Mouse (Mus musculus): ENCODE data around the gene Gm4922. TPM values are rescaled to one million over a fixed set of nuclear protein-coding genes. Genes with fewer than 3 reads are reported as not detected.

Gm4922 gene
- polyA plus RNA-seq, 1 experiment from 2014 or later, result 0.50 TPM

GRCm38 (mm10) chr10:18777546-18777945 is 9.0 kb downstream of the Gm4922 start:
- Histone ChIP-seq H3K9ac (replicated peaks) (no peak overlapping the region), H3K27me3 (replicated peaks) (no peaks in the 10 kb centered on the region), H3K27ac (replicated peaks) (no peak overlapping the region), H3K4me2 (no peak overlapping the region), H3K4me1 (no peaks in the 10 kb centered on the region), H3K9me3 (replicated peaks) (no peaks in the 10 kb centered on the region), H3K4me3 (replicated peaks) (no peak overlapping the region), H3K36me3 (no peaks in the 10 kb centered on the region)
- 23% methylated on average over 3 of the region's 3 CpGs for WGBS
- no peak for ATAC-seq (ENCODE audit: low FRiP score)

- Histone ChIP-seq H3K27ac (replicated peaks) (no peak overlapping the region), H3K4me3 (replicated peaks) (no peak overlapping the region), H3K9me3 (replicated peaks) (no peaks in the 10 kb centered on the region), H3K4me1 (no peaks in the 10 kb centered on the region), H3K4me2 (no peak overlapping the region), H3K27me3 (replicated peaks) (no peaks in the 10 kb centered on the region), H3K36me3 (no peaks in the 10 kb centered on the region), H3K9ac (replicated peaks) (no peak overlapping the region)
- no peak; the same call in 1 of the 2 replicates for ATAC-seq (ENCODE audit: low FRiP score)
- 62% methylated on average over 4 of the region's 4 CpGs for WGBS
Measured at GRCm38 (mm10) chr10:18772537-18773179, 13.9 kb downstream of the Gm4922 start.

- Histone ChIP-seq H3K9me3 (replicated peaks) (no peaks in the 10 kb centered on the region), H3K4me3 (replicated peaks) (no peak overlapping the region), H3K27ac (replicated peaks) (no peak overlapping the region), H3K36me3 (no peaks in the 10 kb centered on the region), H3K27me3 (replicated peaks) (no peaks in the 10 kb centered on the region), H3K4me1 (no peaks in the 10 kb centered on the region), H3K9ac (replicated peaks) (no peak overlapping the region), H3K4me2 (no peak overlapping the region)
- 53% methylated on average over 5 of the region's 5 CpGs for WGBS
- no peak for ATAC-seq (ENCODE audit: low FRiP score)
Measured at GRCm38 (mm10) chr10:18769909-18770308, 16.7 kb downstream of the Gm4922 start.

GRCm38 (mm10) chr10:18760241-18760640 is 26.4 kb downstream of the Gm4922 start:
- no peaks in the 10 kb centered on the region for H3K27me3 ChIP-seq (replicated peaks)
- ATAC-seq (ENCODE audit: low FRiP score), result no peak
- no peak overlapping the region for H3K4me3 ChIP-seq (replicated peaks)
- WGBS, result 51% methylated on average over 2 of the region's 2 CpGs
- no peak overlapping the region for H3K4me2 ChIP-seq
- H3K9ac ChIP-seq (replicated peaks), result no peak overlapping the region
- H3K9me3 ChIP-seq (replicated peaks), result no peaks in the 10 kb centered on the region
- no peaks in the 10 kb centered on the region for H3K4me1 ChIP-seq
- no peak overlapping the region for H3K27ac ChIP-seq (replicated peaks)
- no peaks in the 10 kb centered on the region for H3K36me3 ChIP-seq

GRCm38 (mm10) chr10:18750057-18750456 is 36.5 kb downstream of the Gm4922 start:
- 84% methylated on average over 4 of the region's 4 CpGs for WGBS
- H3K36me3 ChIP-seq, result no peaks in the 10 kb centered on the region
- H3K4me3 ChIP-seq (replicated peaks), result no peak overlapping the region
- H3K27ac ChIP-seq (replicated peaks), result no peak overlapping the region
- H3K9me3 ChIP-seq (replicated peaks), result no peaks in the 10 kb centered on the region
- no peak for ATAC-seq (ENCODE audit: low FRiP score)
- no peak overlapping the region for H3K4me2 ChIP-seq
- H3K4me1 ChIP-seq, result no peaks in the 10 kb centered on the region
- no peak overlapping the region for H3K9ac ChIP-seq (replicated peaks)
- no peaks in the 10 kb centered on the region for H3K27me3 ChIP-seq (replicated peaks)

- peak; percentile 89 for ATAC-seq (ENCODE audit: low FRiP score)
- Histone ChIP-seq H3K9ac (replicated peaks) (peak within 1 kb of the TSS; percentile 78), H3K9me3 (replicated peaks) (no peaks in the 10 kb centered on the region), H3K4me1 (peaks cover 11% of the 10 kb centered on the region), H3K4me2 (peak within 1 kb of the TSS; percentile 69), H3K27ac (replicated peaks) (peak within 1 kb of the TSS; percentile 94), H3K4me3 (replicated peaks) (peak within 1 kb of the TSS; percentile 63), H3K36me3 (no peaks in the 10 kb centered on the region), H3K27me3 (replicated peaks) (no peaks in the 10 kb centered on the region)
- under 1% methylated on average over 48 of the region's 50 CpGs for WGBS
Measured at GRCm38 (mm10) chr10:18743286-18744142, 43.1 kb downstream of the Gm4922 start, which contains the start of gene Arfgef3. Gene Arfgef3 (minus strand): TSS chr10:18743949.

- H3K4me2 ChIP-seq, result peak overlapping the region; percentile 69
- 17% methylated on average over 6 of the region's 6 CpGs for WGBS
- no peaks in the 10 kb centered on the region for H3K36me3 ChIP-seq
- H3K4me1 ChIP-seq, result peaks cover 11% of the 10 kb centered on the region
- H3K27ac ChIP-seq (replicated peaks), result peak overlapping the region; percentile 94
- peak overlapping the region; percentile 63 for H3K4me3 ChIP-seq (replicated peaks)
- ATAC-seq (ENCODE audit: low FRiP score), result peak; percentile 22; the same call in 1 of the 2 replicates
- no peaks in the 10 kb centered on the region for H3K9me3 ChIP-seq (replicated peaks)
- no peaks in the 10 kb centered on the region for H3K27me3 ChIP-seq (replicated peaks)
- H3K9ac ChIP-seq (replicated peaks), result peak overlapping the region; percentile 78
Measured at GRCm38 (mm10) chr10:18742086-18742485, 44.5 kb downstream of the Gm4922 start.

GRCm38 (mm10) chr10:18741024-18741423 is 45.6 kb downstream of the Gm4922 start:
- WGBS, result 67% methylated on average over 8 of the region's 8 CpGs
- Histone ChIP-seq H3K36me3 (no peaks in the 10 kb centered on the region), H3K4me1 (peaks cover 11% of the 10 kb centered on the region), H3K4me2 (peak overlapping the region; percentile 69), H3K9me3 (replicated peaks) (no peaks in the 10 kb centered on the region), H3K27ac (replicated peaks) (peak overlapping the region; percentile 94), H3K9ac (replicated peaks) (0 out of 2 replicates have a peak overlapping the region, but pooled peaks have one; percentile 78), H3K4me3 (replicated peaks) (peak overlapping the region; percentile 63), H3K27me3 (replicated peaks) (no peaks in the 10 kb centered on the region)
- no peak for ATAC-seq (ENCODE audit: low FRiP score)

Other genes starting within 250 kb of the Gm4922 start
- gene Hebp2, start 240.7 kb downstream of the Gm4922 start, polyA plus RNA-seq (2015; fragmentation: Nextera tagmentation; extraction: Ambion mirVana), result 15.5 and 18.3 TPM in 2 replicates
- gene Arfgef3, start 42.8 kb downstream of the Gm4922 start, polyA plus RNA-seq (2015; fragmentation: Nextera tagmentation; extraction: Ambion mirVana), result 6.4 and 7.4 TPM in 2 replicates
- gene Perp, start 58.2 kb upstream of the Gm4922 start, polyA plus RNA-seq (2015; fragmentation: Nextera tagmentation; extraction: Ambion mirVana), result 9.0 and 26.8 TPM in 2 replicates
- 2.4 and 3.5 TPM in 2 replicates for gene Tnfaip3, start 228.9 kb upstream of the Gm4922 start, polyA plus RNA-seq (2015; fragmentation: Nextera tagmentation; extraction: Ambion mirVana)